Mouse (Mus musculus) olfactory bulb, adult 2 months (tissue): ENCODE results near the gene Tmem158. TPM values are rescaled to one million over a fixed set of nuclear protein-coding genes. Genes with fewer than 3 reads are reported as not detected.
A peak's percentile ranks its signal among the peaks of the same experiment; 100 is the strongest.

Experiments
- H3K27ac ChIP-seq: fragments of 200-500 bp; 2 replicates; pipeline ENCODE4 v1.5.1; 2012; ENCODE audit warnings: low read depth, low read length; ENCODE audit not compliant: insufficient read depth
- H3K4me1 ChIP-seq: fragments of 200-500 bp; 2 replicates; pipeline ENCODE4 v1.6.1; 2012; ENCODE audit warnings: low read length; ENCODE audit not compliant: control insufficient read depth, insufficient read depth
- H3K4me3 ChIP-seq: fragments of 200-500 bp; 2 replicates; pipeline ENCODE4 v1.5.1; 2012; ENCODE audit warnings: mild to moderate bottlenecking, low read depth, low read length, moderate library complexity; ENCODE audit not compliant: insufficient read depth
- CTCF ChIP-seq: fragments of 200-500 bp; IDR thresholded peaks from 2 replicates; pipeline ENCODE4 v1.5.1; 2012; ENCODE audit warnings: low read depth, mild to moderate bottlenecking, low read length, moderate library complexity; ENCODE audit not compliant: insufficient read depth
- POLR2A ChIP-seq: fragments of 200-500 bp; IDR thresholded peaks from 2 replicates; pipeline ENCODE4 v1.6.1; 2012; ENCODE audit warnings: mild to moderate bottlenecking, low read depth, low read length, moderate library complexity; ENCODE audit not compliant: insufficient read depth
- WGBS: fragments of 180-500 bp; shearing (Covaris S2); methylation state at CpG from one replicate; pipeline ENCODE4 v1.1.7; 2018; 5-methylcytosine and 5-hydroxymethylcytosine counted together
- polyA plus RNA-seq: library from polyadenylated mRNA; stranded (reverse); fragments of >200 nt; gene quantifications from 2 replicates; pipeline ENCODE4 v1.2.4, GENCODE M21; 2012; ENCODE audit warnings: low replicate concordance; ENCODE audit not compliant: missing spikeins, insufficient read depth, insufficient read length

Tmem158 gene
- polyA plus RNA-seq, result not detected in 2 replicates

DNA sequence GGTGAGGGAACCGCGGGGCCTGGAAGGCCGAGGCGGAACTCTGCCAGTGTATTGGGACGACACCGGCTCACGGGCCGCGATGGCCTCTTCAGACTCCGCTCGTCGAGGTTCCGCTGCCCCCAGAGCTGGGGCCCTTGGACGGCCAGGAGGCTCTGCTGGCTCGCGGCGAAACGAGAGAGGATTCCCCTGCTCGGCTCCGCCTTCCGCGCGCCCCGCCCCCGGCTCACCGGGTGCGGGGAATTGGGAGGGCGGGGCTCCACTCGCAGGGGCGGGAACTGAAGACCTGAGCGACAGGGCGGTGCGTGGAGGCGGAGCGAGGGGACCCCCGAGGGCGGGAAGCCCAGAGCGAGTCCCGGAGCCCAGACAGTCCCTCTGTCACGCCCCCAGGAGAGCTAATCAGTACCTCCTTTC, at the start of gene Tmem158:
Gene Tmem158, minus strand, starts transcription at position 154 of the 411 bp plus-strand sequence.
- Histone ChIP-seq H3K27ac (peak within 1 kb of the TSS; percentile 95), H3K4me1 (no peaks in the 10 kb centered on the region), H3K4me3 (peak within 1 kb of the TSS; percentile 97)
- under 1% methylated on average over 40 of the region's 40 CpGs for WGBS
- TF ChIP-seq POLR2A, result peak; percentile 88
- no peak for TF ChIP-seq CTCF

DNA sequence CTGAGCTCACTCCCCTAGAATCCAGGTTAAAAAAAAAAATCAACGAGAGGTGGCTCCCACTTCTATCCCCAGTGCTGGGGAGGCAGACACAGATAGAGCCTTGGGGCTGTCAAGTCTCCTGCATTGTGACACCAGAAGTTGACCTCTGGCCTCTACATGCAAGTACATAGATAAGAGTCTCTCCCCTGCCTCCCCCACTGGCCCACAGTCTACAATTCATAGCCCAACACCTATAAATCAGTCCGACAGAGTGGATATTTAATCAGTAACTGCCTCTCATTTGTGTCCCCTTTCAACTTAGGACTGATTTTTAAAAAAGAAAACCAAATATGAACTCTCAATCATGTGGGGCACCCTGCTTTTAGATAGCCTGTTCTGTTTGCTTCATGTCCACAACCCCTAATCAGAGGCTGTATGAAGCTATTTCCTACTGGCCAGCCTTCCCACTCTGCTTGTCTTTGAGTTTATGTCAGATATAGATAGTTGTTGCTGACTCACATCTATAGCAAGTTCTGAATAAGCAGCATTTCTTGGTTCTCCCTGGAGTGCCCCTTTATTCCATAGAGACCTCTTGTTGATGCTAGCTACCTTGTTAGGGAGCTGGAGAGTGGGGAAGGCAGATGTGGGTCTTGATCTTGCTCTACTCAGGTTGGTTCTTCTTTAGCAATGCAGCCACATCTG, 49.3 kb upstream of the Tmem158 start:
- WGBS, result 73% methylated on average over 2 of the region's 2 CpGs
- TF ChIP-seq POLR2A (no peak), CTCF (no peak)
- peaks cover 2% of the 10 kb centered on the region; the same call in 1 of the 2 replicates for H3K4me1 ChIP-seq
- H3K27ac ChIP-seq, result no peak overlapping the region
- no peak overlapping the region for H3K4me3 ChIP-seq

DNA sequence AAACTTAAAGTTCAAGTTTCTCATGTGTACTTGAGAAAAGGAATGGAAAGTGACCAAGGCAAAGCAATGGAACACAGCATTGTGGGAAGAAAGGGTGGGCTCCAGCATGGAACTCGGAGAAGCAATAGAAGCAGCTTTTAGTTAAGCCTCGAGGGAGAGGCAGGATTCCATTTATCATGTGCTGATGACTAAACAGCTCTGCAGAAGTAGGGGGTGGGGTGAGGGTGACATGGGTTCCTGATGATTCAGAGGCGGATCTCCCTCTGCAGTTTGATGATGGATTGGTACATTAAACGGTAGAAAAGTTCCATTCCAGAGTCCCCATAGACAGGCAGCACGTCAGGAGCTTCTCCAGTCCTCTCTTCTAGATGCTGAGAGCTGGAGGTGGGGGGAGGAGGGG, 48.5 kb upstream of the Tmem158 start:
- Histone ChIP-seq H3K4me3 (no peak overlapping the region), H3K4me1 (peaks cover 2% of the 10 kb centered on the region; the same call in 1 of the 2 replicates), H3K27ac (no peak overlapping the region)
- no peak for TF ChIP-seq POLR2A
- TF ChIP-seq CTCF, result no peak
- whole genome bisulfite sequencing, result 42% methylated on average over 5 of the region's 5 CpGs

DNA sequence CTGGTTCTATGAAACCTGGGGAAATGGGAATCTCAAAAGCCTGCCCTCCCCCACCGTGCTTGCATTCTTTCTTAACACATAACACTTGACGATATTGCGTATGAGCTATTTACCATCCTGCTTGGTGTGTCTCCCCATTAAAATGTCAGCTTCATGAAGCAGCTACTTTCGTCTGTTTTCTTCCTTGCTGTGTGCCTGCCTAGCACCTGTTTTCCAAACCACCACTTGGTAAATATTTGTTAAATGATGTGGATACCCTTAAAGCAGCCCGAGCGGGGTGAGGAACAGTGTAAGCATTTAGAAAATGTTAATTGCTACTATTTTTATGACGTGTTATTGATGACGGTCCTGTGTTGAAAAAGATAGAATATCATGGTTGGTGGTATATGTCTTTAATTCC, 44.4 kb upstream of the Tmem158 start:
- Histone ChIP-seq H3K4me1 (no peaks in the 10 kb centered on the region), H3K27ac (no peak overlapping the region), H3K4me3 (no peak overlapping the region)
- no peak for TF ChIP-seq CTCF
- TF ChIP-seq POLR2A, result no peak
- WGBS, result 83% methylated on average over 8 of the region's 8 CpGs

DNA sequence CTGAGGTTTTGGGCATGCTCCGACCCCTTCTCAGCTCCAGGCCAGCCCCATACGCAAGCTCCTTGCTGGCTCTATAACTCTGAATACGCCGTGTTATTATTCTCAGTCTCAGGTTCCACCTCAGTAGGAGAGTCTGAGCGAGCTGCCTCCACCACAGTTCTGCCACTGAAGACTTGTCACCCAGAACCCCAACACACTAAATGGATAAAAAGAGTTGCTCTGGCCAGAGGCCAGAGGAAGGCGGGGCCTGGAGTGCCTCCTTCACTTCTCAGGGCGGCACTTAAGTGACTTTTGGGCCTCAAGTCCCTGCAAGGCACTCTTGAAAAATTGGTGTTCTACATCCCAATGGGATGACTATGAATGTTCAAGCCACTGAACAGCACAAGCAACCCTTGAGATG, 43.4 kb upstream of the Tmem158 start:
- TF ChIP-seq POLR2A (no peak), CTCF (no peak)
- no peak overlapping the region for H3K4me3 ChIP-seq
- WGBS, result 89% methylated on average over 7 of the region's 7 CpGs

DNA sequence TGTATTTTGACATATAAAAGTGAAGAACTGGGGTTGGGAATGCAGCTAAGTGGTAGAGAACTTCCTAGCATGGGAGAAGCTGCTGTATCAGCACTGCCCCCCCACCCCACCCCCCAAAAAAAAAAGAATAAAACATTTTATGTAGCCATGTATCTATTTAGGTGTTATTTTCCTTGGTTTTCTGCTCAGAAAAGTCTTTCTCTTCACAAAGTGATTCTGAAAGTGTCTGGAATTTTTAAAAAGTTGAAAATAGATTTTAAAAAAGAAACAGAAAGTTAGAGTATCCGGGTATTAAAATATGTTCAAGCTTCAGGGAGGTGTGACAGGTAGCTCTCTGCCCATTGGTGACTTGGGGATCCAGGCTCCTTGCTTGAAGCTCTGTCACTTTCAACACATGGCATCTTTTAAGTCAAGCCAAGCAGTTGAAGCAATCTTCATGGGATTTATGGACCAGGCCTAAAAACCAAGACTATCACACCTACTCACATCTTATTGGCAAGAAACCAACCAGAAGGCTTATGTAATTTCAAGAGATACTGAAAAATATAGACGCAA, 42.3 kb upstream of the Tmem158 start:
- 85% methylated on average over 2 of the region's 2 CpGs for WGBS
- H3K4me3 ChIP-seq, result no peak overlapping the region
- TF ChIP-seq CTCF, result no peak
- TF ChIP-seq POLR2A, result no peak
- no peaks in the 10 kb centered on the region for H3K4me1 ChIP-seq
- H3K27ac ChIP-seq, result no peak overlapping the region

More for the DNA sequence above, 43.4 kb upstream of the Tmem158 start:
- no peaks in the 10 kb centered on the region for H3K4me1 ChIP-seq
- H3K27ac ChIP-seq, result no peak overlapping the region

DNA sequence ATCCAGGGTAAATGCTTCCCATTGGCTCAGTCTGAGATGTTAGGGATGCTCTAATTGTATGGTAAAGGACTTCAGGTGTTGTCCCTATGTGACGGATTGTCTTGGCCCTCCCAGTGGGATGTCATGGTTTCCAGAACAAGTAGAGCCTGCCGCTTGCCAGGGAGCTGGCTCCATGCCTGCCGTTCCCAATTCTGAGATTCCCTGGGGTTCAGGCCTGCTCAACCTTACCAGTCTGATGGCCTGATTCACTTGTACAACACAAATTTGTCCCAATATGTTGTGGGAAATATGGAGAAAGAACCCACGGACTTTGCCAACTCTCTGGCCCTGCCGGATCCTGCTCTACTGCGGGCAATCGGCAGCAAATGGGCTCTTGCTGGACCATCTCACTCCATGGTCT, 37.3 kb upstream of the Tmem158 start:
- H3K27ac ChIP-seq, result no peak overlapping the region
- no peak overlapping the region for H3K4me3 ChIP-seq
- no peaks in the 10 kb centered on the region for H3K4me1 ChIP-seq
- no peak for TF ChIP-seq POLR2A
- no peak for TF ChIP-seq CTCF
- 83% methylated on average over 7 of the region's 7 CpGs for WGBS

DNA sequence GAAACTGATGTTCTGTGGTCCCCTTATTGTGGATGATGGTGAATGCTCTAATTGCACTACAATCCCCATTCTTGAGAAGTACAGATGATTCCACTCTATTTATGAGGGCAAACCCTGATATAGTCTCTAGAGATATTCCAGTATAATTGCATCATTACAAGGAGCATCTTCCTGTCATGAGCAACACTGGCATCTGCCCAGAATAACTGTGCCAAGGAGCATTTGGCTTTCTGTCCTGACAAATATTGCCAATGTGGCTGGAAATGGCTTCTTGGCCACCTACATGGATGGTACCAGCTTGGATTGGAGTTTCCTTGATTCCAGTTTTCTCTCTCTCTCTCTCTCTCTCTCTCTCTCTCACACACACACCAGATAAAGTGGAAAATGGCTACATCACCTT, 35.7 kb upstream of the Tmem158 start:
- Histone ChIP-seq H3K4me3 (no peak overlapping the region), H3K27ac (no peak overlapping the region), H3K4me1 (no peaks in the 10 kb centered on the region)
- TF ChIP-seq CTCF, result no peak
- no peak for TF ChIP-seq POLR2A

DNA sequence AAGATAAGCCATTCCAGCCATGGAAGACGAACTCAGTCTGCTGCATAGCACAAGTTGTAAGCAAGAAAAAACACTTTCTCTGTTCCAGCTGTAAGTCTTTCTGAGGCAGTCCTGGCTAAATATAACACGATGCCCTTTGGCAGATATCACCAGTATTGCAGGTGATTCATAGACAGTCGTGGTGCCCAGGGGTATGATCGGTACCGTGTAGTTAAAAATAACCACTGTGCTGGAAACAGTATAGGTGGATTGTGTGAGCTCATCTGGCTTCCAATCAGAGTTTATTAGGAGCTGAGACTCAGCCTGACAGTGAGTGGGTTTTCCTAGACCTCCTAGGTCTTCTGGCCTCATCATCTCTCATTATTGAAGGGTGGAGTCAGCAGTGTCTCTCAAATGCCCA, 34.0 kb upstream of the Tmem158 start:
- no peak overlapping the region for H3K4me3 ChIP-seq
- H3K27ac ChIP-seq, result no peak overlapping the region
- WGBS, result 42% methylated on average over 5 of the region's 5 CpGs
- TF ChIP-seq POLR2A, result no peak
- TF ChIP-seq CTCF, result no peak
- H3K4me1 ChIP-seq, result no peaks in the 10 kb centered on the region

DNA sequence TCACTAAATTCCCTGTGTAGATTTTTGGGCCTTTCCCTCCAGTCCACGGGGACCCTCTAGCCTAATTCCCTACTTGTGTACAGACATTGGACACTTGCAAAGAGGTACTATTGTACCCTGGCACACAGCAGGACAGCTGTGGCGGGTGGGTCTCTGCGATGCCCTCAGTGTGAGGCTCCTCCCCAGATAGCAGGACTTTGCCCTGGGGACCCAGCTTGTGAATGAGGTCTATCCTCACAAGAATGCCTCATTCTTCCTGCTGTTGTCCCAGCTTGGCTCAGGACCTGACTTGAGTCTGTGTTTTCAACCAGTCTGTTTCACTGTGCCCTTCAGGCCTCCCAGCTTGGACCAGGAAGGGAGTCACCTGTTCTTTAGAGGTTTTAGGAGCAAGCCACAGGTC, 27.8 kb upstream of the Tmem158 start:
- H3K4me1 ChIP-seq, result no peaks in the 10 kb centered on the region
- WGBS, result 65% methylated on average over 3 of the region's 3 CpGs
- TF ChIP-seq POLR2A (no peak), CTCF (no peak)
- H3K27ac ChIP-seq, result no peak overlapping the region
- H3K4me3 ChIP-seq, result no peak overlapping the region
